Mouse (Mus musculus): ENCODE results near the gene Stpg4. TPM values are rescaled to one million over a fixed set of nuclear protein-coding genes. Genes with fewer than 3 reads are reported as not detected.

Gene Stpg4
- polyA plus RNA-seq (2017; shearing (Covaris generic)), result not detected

DNA sequence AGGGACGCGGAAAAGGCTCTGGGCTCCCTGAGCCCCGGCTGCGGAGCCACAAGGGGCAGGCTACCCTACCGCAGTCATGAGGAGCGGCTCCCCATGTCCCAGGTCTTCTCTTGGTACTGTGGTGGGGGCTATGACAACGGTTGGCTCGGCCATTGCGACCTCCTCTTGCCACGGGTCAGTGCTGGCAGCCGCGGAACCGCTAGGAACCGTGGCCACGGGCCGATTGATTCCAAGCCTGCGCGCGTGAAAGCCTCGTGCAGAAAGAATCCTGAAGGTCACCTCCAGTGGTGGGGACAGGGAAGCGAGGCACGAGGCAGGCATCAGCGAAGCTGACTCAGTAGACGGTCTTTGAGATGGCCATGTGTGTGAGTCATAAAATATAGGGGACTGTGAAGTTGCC is at the start of gene Stpg4:
TSS of gene Stpg4 (minus strand) at position 231 of the 400 bp plus-strand sequence.

DNA sequence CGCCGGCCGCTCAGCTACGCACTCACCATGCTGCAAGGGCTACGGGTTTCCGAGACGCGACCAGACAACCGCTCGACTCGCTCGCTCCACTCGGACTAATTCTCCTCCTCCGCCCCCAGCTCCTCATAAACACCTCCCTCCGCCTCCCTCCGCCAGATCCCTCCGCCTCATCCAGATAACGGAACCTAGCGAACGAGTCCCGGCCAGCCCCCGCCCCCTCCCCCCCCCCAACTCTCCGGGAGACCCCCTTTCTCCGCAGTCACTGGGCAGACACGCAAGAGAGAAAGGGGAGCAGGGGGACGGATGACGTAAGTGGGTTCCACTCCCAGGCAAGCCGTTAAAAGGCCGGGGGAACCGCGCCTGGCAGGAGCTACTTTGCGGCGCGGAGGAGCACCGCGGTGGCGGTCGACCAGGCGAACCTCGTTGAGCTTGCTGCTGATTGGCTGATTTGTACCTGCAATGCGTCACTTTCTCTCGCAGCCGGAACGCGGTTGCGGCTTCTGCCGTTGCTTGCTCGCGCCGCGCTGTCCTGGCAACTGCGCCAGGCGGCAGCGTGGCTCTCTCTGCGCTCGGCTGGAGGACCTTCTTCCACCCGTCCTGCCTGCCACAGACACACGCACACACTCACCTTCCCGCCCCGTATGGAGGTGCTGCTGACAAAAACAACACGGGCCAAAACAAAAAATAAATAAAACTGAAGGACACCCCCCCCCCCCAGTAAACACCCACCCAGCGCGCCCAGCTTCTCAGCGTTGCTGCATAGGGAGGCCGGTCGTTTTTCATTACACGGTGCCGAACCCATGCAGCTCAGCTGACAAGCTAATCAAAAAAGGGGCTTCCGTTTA is 19.4 kb upstream of the Stpg4 start, which contains the start of gene Calm2:
TSS of gene Calm2 (minus strand) at position 169 of the 845 bp plus-strand sequence.

Other genes with a start within 250 kb of the Stpg4 start
- gene Mcfd2, start 161.8 kb downstream of the Stpg4 start, polyA plus RNA-seq (2017; shearing (Covaris generic)), result 10 to 100 TPM; 23.5 to 27.7 TPM
- 10 to 100 TPM; 66.3 to 80.4 TPM for gene Ttc7, start 144.9 kb downstream of the Stpg4 start, polyA plus RNA-seq (2017; shearing (Covaris generic))
- gene Calm2, start 19.2 kb upstream of the Stpg4 start, polyA plus RNA-seq (2017; shearing (Covaris generic)), result 100 to 1,000 TPM; 492 to 551 TPM
- 10 to 100 TPM in 1 of 2 experiments, 1 to 10 TPM in 1; 8.4 to 37.4 TPM for gene Epcam, start 208.2 kb upstream of the Stpg4 start, polyA plus RNA-seq (2017; shearing (Covaris generic))
- 10 to 100 TPM; 53.9 to 57.8 TPM for gene Msh2, start 244.6 kb upstream of the Stpg4 start, polyA plus RNA-seq (2017; shearing (Covaris generic))